Mouse (Mus musculus) neural tube, embryonic 11.5 days (tissue): ENCODE results near the gene Kat7. TPM values are rescaled to one million over a fixed set of nuclear protein-coding genes. Genes with fewer than 3 reads are reported as not detected.

Experiments
- ATAC-seq: fragments of 200-750 bp; cut with Nextera tagmentation; 2 replicates; pipeline ENCODE4 v1.8.0; 2017; ENCODE audit warnings: moderate number of reproducible peaks, mild to moderate bottlenecking, moderate TSS enrichment, moderate library complexity; ENCODE audit not compliant: insufficient read depth, low FRiP score, low TSS enrichment
- DNase-seq: peaks from one replicate; pipeline ENCODE4 v3.0.0-alpha.2; 2015; ENCODE audit warnings: low spot score
- H3K27ac ChIP-seq: fragments of 300-500 bp; sonication (generic); 2 replicates; pipeline ENCODE4 v1.5.1; 2014; ENCODE audit warnings: low read depth, mild to moderate bottlenecking, low read length
- H3K27me3 ChIP-seq: fragments of 300-500 bp; sonication (generic); 2 replicates; pipeline ENCODE4 v1.6.1; 2014; ENCODE audit warnings: mild to moderate bottlenecking, low read length, mixed read lengths; ENCODE audit not compliant: control insufficient read depth, insufficient read depth
- H3K36me3 ChIP-seq: fragments of 300-500 bp; sonication (generic); 2 replicates; pipeline ENCODE4 v1.6.1; 2014; ENCODE audit warnings: mild to moderate bottlenecking, low read length, moderate library complexity, mixed read lengths; ENCODE audit not compliant: control insufficient read depth, insufficient read depth
- H3K4me1 ChIP-seq: fragments of 300-500 bp; sonication (generic); 2 replicates; pipeline ENCODE4 v1.6.1; 2014; ENCODE audit warnings: low read length, mixed read lengths; ENCODE audit not compliant: control insufficient read depth, insufficient read depth
- H3K4me2 ChIP-seq: fragments of 300-500 bp; sonication (generic); 2 replicates; pipeline ENCODE4 v1.6.1; 2014; ENCODE audit warnings: low read depth, mild to moderate bottlenecking, moderate library complexity
- H3K4me3 ChIP-seq: fragments of 300-500 bp; sonication (generic); 2 replicates; pipeline ENCODE4 v1.5.1; 2014; ENCODE audit warnings: low read depth, low read length
- H3K9ac ChIP-seq: fragments of 300-500 bp; sonication (generic); 2 replicates; pipeline ENCODE4 v1.6.1; 2014; ENCODE audit warnings: mild to moderate bottlenecking, low read length
- H3K9me3 ChIP-seq: fragments of 300-500 bp; sonication (generic); 2 replicates; pipeline ENCODE4 v1.6.1; 2016; ENCODE audit warnings: low read length; ENCODE audit not compliant: control insufficient read depth
- WGBS: fragments of 180-500 bp; shearing (Covaris S2); extraction: QIAGEN DNeasy Blood & Tissue Kit; methylation state at CpG from one replicate; pipeline ENCODE4 v1.1.7; 2014; 5-methylcytosine and 5-hydroxymethylcytosine counted together
- polyA plus RNA-seq: library from polyadenylated mRNA; unstranded; fragments of >200 nt; fragmentation: Nextera tagmentation; extraction: Ambion mirVana; gene quantifications from 2 replicates; pipeline ENCODE4 v1.2.1, GENCODE M21; 2014

Kat7 gene
- polyA plus RNA-seq, 1 experiment from 2014 or later: 87.9 TPM

DNA sequence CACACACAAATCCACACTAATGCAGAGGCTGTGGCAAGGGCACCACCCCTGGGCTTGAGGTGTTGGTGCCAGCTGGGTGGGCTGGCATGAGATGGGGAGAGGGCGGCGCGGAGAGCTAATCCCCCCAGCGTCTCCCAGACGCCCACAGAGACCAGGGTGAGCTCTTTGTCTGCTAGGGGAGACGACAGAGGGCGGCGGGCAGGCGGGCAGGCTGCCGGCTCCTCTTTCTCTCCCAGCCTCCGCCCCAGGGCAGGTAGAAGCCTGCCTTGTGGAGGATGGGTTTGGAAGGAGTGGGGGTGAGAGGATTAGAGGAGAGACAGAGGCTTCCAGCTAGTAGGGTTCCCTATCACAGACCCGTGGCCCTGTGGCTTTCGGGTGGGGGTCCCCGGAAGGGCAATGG is 63.0 kb downstream of the Kat7 start:
- no peak overlapping the region for H3K9ac ChIP-seq
- no peaks in the 10 kb centered on the region for H3K9me3 ChIP-seq
- WGBS: 56% methylated on average over 14 of the region's 14 CpGs
- no peak for DNase-seq
- H3K4me3 ChIP-seq: no peak overlapping the region
- no peaks in the 10 kb centered on the region for H3K36me3 ChIP-seq
- ATAC-seq: no peak
- H3K4me2 ChIP-seq: no peak overlapping the region
- no peak overlapping the region for H3K27ac ChIP-seq
- H3K27me3 ChIP-seq: no peaks in the 10 kb centered on the region
- H3K4me1 ChIP-seq: no peaks in the 10 kb centered on the region

DNA sequence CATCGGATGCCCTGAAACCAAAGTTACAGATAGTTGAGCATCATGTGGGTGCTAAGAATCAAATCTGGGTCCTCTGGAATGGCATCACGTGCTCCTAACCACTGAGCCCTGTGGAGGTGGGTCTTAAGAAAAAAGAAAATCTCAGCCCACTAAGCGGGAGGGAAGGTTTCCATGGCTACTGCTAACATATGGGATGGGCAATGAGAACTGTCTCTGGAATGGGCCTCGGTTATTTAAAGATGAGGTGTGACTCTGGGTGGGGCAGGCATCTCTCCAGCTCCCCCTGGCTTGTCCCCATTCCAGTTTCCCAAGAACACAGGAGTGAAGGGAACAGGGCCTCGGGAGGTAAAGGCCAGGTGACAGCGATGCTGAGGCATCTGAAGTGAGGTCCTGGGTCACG is 64.6 kb downstream of the Kat7 start:
- no peak for ATAC-seq
- Histone ChIP-seq H3K9me3 (no peaks in the 10 kb centered on the region), H3K27ac (no peak overlapping the region), H3K4me1 (no peaks in the 10 kb centered on the region), H3K4me2 (no peak overlapping the region), H3K27me3 (no peaks in the 10 kb centered on the region), H3K36me3 (no peaks in the 10 kb centered on the region), H3K4me3 (no peak overlapping the region), H3K9ac (no peak overlapping the region)
- 72% methylated on average over 7 of the region's 7 CpGs for WGBS
- DNase-seq: no peak

GRCm38 (mm10) chr11:95242653-95243052 is 67.4 kb downstream of the Kat7 start:
- Histone ChIP-seq H3K4me3 (no peak overlapping the region), H3K4me1 (no peaks in the 10 kb centered on the region), H3K9me3 (no peaks in the 10 kb centered on the region), H3K27me3 (no peaks in the 10 kb centered on the region), H3K27ac (no peak overlapping the region), H3K36me3 (no peaks in the 10 kb centered on the region), H3K4me2 (no peak overlapping the region), H3K9ac (no peak overlapping the region)
- WGBS: 68% methylated on average over 6 of the region's 6 CpGs
- DNase-seq (no peak), ATAC-seq (no peak)

GRCm38 (mm10) chr11:95238477-95238876 is 71.6 kb downstream of the Kat7 start:
- no peaks in the 10 kb centered on the region for H3K4me1 ChIP-seq
- no peak for DNase-seq
- WGBS: 65% methylated on average over 6 of the region's 6 CpGs

DNA sequence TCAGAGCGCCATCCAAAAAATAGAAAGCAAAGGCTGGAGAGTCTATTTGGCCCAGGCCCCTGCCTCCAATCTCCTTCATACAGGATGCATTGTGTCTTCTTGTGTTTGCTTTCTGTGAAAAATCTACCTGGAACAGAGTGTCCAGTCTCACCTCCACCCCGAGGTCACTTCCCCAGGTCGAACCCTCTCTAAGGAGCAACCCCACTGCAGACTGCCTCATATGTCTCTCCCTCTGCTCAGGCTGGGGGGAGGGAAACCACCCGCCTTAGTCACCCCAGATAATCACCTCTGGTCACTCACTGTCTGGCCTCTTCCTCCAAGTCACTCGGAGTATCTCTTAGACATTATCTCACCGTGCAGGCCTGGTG is 77.7 kb downstream of the Kat7 start:
- WGBS: 38% methylated on average over 6 of the region's 6 CpGs
- no peak overlapping the region for H3K9ac ChIP-seq
- ATAC-seq: no peak
- H3K9me3 ChIP-seq: no peaks in the 10 kb centered on the region
- H3K27me3 ChIP-seq: 0 out of 2 replicates have a peak, but pooled peaks cover 2% of the 10 kb centered on the region
- no peak overlapping the region for H3K4me2 ChIP-seq
- no peaks in the 10 kb centered on the region for H3K4me1 ChIP-seq
- no peak overlapping the region for H3K4me3 ChIP-seq
- H3K27ac ChIP-seq: no peak overlapping the region
- DNase-seq: no peak
- no peaks in the 10 kb centered on the region for H3K36me3 ChIP-seq

More at GRCm38 (mm10) chr11:95238477-95238876, 71.6 kb downstream of the Kat7 start:
- no peak for ATAC-seq
- Histone ChIP-seq H3K4me3 (no peak overlapping the region), H3K36me3 (no peaks in the 10 kb centered on the region), H3K9ac (no peak overlapping the region), H3K27me3 (no peaks in the 10 kb centered on the region), H3K9me3 (no peaks in the 10 kb centered on the region), H3K27ac (no peak overlapping the region), H3K4me2 (no peak overlapping the region)

GRCm38 (mm10) chr11:95231688-95232328 is 78.2 kb downstream of the Kat7 start:
- Histone ChIP-seq H3K4me3 (no peak overlapping the region), H3K36me3 (no peaks in the 10 kb centered on the region), H3K4me2 (peak overlapping the region; percentile 28; the same call in 1 of the 2 replicates), H3K9ac (no peak overlapping the region), H3K27ac (no peak overlapping the region), H3K27me3 (0 out of 2 replicates have a peak, but pooled peaks cover 2% of the 10 kb centered on the region), H3K9me3 (no peaks in the 10 kb centered on the region), H3K4me1 (no peaks in the 10 kb centered on the region)
- DNase-seq: peak; percentile 78
- ATAC-seq: no peak
- WGBS: 8% methylated on average over 24 of the region's 24 CpGs

- Histone ChIP-seq H3K9ac (no peak overlapping the region), H3K4me2 (no peak overlapping the region), H3K27ac (no peak overlapping the region), H3K4me3 (no peak overlapping the region), H3K9me3 (no peaks in the 10 kb centered on the region), H3K36me3 (no peaks in the 10 kb centered on the region), H3K4me1 (peaks cover 5% of the 10 kb centered on the region), H3K27me3 (peaks cover 29% of the 10 kb centered on the region)
- ATAC-seq (no peak), DNase-seq (no peak)
- 55% methylated on average over 5 of the region's 5 CpGs for WGBS
Observed at GRCm38 (mm10) chr11:95227467-95227866, 82.6 kb downstream of the Kat7 start.

- 33% methylated on average over 7 of the region's 7 CpGs for WGBS
- Histone ChIP-seq H3K9me3 (no peaks in the 10 kb centered on the region), H3K36me3 (no peaks in the 10 kb centered on the region), H3K9ac (no peak overlapping the region), H3K27me3 (peaks cover 27% of the 10 kb centered on the region), H3K4me1 (peaks cover 5% of the 10 kb centered on the region), H3K27ac (no peak overlapping the region), H3K4me3 (no peak overlapping the region), H3K4me2 (no peak overlapping the region)
- no peak for ATAC-seq
- no peak for DNase-seq
Observed at GRCm38 (mm10) chr11:95225448-95225847, 84.6 kb downstream of the Kat7 start.
